Mouse (Mus musculus): ENCODE results near the gene Phactr1. TPM values are rescaled to one million over a fixed set of nuclear protein-coding genes. Genes with fewer than 3 reads are reported as not detected.

Phactr1 gene
- polyA plus RNA-seq, 2 experiments = 3.6 to 6.7 TPM

DNA sequence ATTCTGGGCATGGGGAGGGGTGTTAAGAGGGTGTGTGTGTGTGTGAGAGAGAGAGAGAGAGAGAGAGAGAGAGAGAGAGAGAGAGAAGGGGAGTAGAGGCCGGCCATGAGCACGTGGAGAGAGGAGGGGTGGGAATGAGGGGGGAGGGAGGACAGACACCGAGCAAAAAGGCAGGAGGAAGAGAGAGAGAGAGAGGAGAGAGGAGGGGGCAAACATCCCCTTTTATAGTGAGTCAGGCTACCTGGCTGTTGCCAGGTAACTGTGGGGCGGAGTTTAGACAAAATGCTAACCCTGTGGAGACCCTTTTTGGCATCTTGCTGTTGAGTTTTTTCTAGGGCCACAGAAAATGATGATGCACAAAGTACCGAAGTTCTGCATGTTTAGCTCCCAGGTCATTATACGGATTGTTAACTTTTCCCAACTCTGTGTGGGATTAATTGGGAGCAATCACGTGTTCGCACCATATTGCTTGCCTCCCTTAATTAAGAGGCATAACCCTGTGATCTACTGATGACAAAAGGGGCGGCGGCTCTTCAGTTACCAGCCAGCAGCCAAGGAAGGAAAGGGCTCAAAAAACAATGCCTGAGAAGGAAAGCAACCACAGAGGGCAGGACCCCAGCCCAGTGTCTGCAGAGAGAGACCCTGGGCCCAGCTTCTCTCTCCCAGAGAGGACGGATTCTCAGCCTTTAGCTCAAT, 173.6 kb downstream of the Phactr1 start:
- no peaks in the 10 kb centered on the region for H3K9me3 ChIP-seq (ENCODE audit: control insufficient read depth, low read length)
- TF ChIP-seq POLR2A (IDR thresholded peaks at IDR 0.05; ENCODE audit: borderline replicate concordance, extremely low read depth, insufficient read depth, insufficient read length) = no peak
- H3K4me1 ChIP-seq (ENCODE audit: control insufficient read depth, insufficient read depth, low read length) = no peaks in the 10 kb centered on the region
- WGBS = 23% methylated on average over 11 of the region's 11 CpGs
- DNase-seq (ENCODE audit: low spot score) = no peak
- H3K4me3 ChIP-seq (replicated peaks; ENCODE audit: low read length) = no peak overlapping the region
- no peak overlapping the region for H3K4me2 ChIP-seq (replicated peaks; ENCODE audit: low read depth, low read length, severe bottlenecking)
- no peak overlapping the region for H3K9ac ChIP-seq (ENCODE audit: low read depth, low read length, severe bottlenecking)
- no peak overlapping the region for H3K27ac ChIP-seq (replicated peaks; ENCODE audit: low read depth, low read length)
- no peak for ATAC-seq (ENCODE audit: low FRiP score, low read depth)
- no peaks in the 10 kb centered on the region for H3K36me3 ChIP-seq (ENCODE audit: control insufficient read depth, insufficient read depth, low read length)
- H3K27me3 ChIP-seq (ENCODE audit: control insufficient read depth, insufficient read depth, low read length) = no peaks in the 10 kb centered on the region

GRCm38 (mm10) chr13:42866162-42866941, 185.9 kb downstream of the Phactr1 start:
- Histone ChIP-seq H3K9ac (ENCODE audit: low read depth, low read length, severe bottlenecking) (peak overlapping the region; percentile 55), H3K27ac (replicated peaks; ENCODE audit: low read depth, low read length) (no peak overlapping the region), H3K4me3 (replicated peaks; ENCODE audit: low read length) (peak overlapping the region; percentile 38), H3K4me2 (replicated peaks; ENCODE audit: low read depth, low read length, severe bottlenecking) (peak overlapping the region; percentile 67), H3K4me1 (ENCODE audit: control insufficient read depth, insufficient read depth, low read length) (peaks cover 4% of the 10 kb centered on the region; the same call in 1 of the 2 replicates), H3K9me3 (ENCODE audit: control insufficient read depth, low read length) (no peaks in the 10 kb centered on the region), H3K27me3 (ENCODE audit: control insufficient read depth, insufficient read depth, low read length) (0 out of 2 replicates have a peak, but pooled peaks cover 6% of the 10 kb centered on the region), H3K36me3 (ENCODE audit: control insufficient read depth, insufficient read depth, low read length) (no peaks in the 10 kb centered on the region)
- DNase-seq (ENCODE audit: low spot score) (peak; percentile 40), ATAC-seq (ENCODE audit: low FRiP score, low read depth) (no peak; the same call in 1 of the 2 replicates)
- TF ChIP-seq POLR2A (IDR thresholded peaks at IDR 0.05; ENCODE audit: borderline replicate concordance, extremely low read depth, insufficient read depth, insufficient read length) = no peak
- WGBS = 8% methylated on average over 21 of the region's 21 CpGs

DNA sequence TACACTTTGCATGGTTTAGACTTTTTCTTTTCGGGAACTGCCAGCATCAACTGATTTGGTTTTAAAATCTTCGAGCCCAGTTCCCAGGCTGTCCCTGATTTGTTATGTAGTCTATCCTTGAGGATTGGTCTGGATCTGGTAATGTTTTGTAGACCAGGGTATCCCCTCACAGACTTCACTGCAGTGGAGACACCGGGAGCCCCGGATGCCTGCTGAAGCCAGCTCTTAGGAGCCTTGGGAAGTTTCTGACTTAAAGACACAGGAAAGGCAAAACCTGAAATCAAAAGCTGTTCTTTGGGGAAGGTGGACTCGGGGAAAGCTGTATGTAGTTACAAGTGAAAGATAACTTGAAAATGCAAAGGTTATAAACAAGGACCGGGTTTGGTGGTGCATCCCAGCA, 186.6 kb downstream of the Phactr1 start:
- H3K9me3 ChIP-seq (ENCODE audit: control insufficient read depth, low read length) = no peaks in the 10 kb centered on the region
- 40% methylated on average over 6 of the region's 6 CpGs for WGBS
- no peak overlapping the region for H3K9ac ChIP-seq (ENCODE audit: low read depth, low read length, severe bottlenecking)
- H3K27ac ChIP-seq (replicated peaks; ENCODE audit: low read depth, low read length) = no peak overlapping the region
- 0 out of 2 replicates have a peak, but pooled peaks cover 6% of the 10 kb centered on the region for H3K27me3 ChIP-seq (ENCODE audit: control insufficient read depth, insufficient read depth, low read length)
- H3K4me2 ChIP-seq (replicated peaks; ENCODE audit: low read depth, low read length, severe bottlenecking) = peak overlapping the region; percentile 67
- peaks cover 4% of the 10 kb centered on the region; the same call in 1 of the 2 replicates for H3K4me1 ChIP-seq (ENCODE audit: control insufficient read depth, insufficient read depth, low read length)
- ATAC-seq (ENCODE audit: low FRiP score, low read depth) (no peak), DNase-seq (ENCODE audit: low spot score) (no peak)
- H3K4me3 ChIP-seq (replicated peaks; ENCODE audit: low read length) = peak overlapping the region; percentile 38
- TF ChIP-seq POLR2A (IDR thresholded peaks at IDR 0.05; ENCODE audit: borderline replicate concordance, extremely low read depth, insufficient read depth, insufficient read length) = no peak
- H3K36me3 ChIP-seq (ENCODE audit: control insufficient read depth, insufficient read depth, low read length) = no peaks in the 10 kb centered on the region

DNA sequence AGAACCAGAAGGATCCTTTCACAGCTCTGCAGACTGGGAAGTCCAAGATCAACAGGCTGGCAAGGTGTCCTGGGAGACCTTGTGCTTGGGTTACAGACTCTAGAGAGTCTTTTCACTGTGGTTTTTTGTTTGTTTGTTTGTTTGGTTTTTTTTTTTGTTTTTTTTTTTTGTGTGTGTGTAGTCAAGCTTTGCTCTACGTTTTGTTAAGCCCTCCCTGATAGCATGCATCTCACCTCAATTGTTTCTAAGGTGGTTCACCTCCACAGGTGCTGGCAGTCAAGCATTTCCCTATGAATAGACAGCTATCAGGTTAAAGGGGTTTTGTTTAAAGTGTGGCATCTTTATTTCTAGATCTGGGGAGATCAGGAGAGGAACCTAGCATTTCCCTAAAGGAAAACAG, 191.7 kb downstream of the Phactr1 start:
- H3K4me1 ChIP-seq (ENCODE audit: control insufficient read depth, insufficient read depth, low read length) = no peaks in the 10 kb centered on the region
- TF ChIP-seq POLR2A (IDR thresholded peaks at IDR 0.05; ENCODE audit: borderline replicate concordance, extremely low read depth, insufficient read depth, insufficient read length) = no peak
- DNase-seq (ENCODE audit: low spot score) (no peak), ATAC-seq (ENCODE audit: low FRiP score, low read depth) (no peak)
- 0 out of 2 replicates have a peak, but pooled peaks cover 5% of the 10 kb centered on the region for H3K27me3 ChIP-seq (ENCODE audit: control insufficient read depth, insufficient read depth, low read length)
- H3K4me2 ChIP-seq (replicated peaks; ENCODE audit: low read depth, low read length, severe bottlenecking) = no peak overlapping the region
- no peak overlapping the region for H3K27ac ChIP-seq (replicated peaks; ENCODE audit: low read depth, low read length)
- no peak overlapping the region for H3K9ac ChIP-seq (ENCODE audit: low read depth, low read length, severe bottlenecking)
- H3K36me3 ChIP-seq (ENCODE audit: control insufficient read depth, insufficient read depth, low read length) = no peaks in the 10 kb centered on the region
- no peaks in the 10 kb centered on the region for H3K9me3 ChIP-seq (ENCODE audit: control insufficient read depth, low read length)
- WGBS = 40% methylated on average over 1 of the region's 1 CpGs
- no peak overlapping the region for H3K4me3 ChIP-seq (replicated peaks; ENCODE audit: low read length)

DNA sequence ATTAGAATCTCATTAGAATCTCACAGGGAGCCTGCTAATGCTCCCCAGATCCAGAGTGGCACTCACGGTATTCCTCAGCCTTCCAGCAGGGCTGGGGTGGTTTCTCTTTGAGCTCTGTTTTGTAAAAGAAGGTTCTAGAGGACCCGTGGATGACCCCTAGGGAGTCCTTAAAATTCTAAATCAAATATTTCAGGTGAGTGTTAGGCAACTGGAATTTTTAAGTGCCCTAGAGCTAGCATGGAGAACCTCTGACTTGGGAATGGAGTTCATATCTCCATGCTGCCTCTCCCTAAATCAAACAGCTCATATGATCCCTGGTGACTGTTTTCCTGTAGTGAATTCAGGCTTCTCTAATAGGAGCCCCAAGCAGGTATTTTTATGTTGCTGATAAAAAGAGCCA, 197.9 kb downstream of the Phactr1 start:
- Histone ChIP-seq H3K4me3 (replicated peaks; ENCODE audit: low read length) (no peak overlapping the region), H3K27ac (replicated peaks; ENCODE audit: low read depth, low read length) (no peak overlapping the region), H3K36me3 (ENCODE audit: control insufficient read depth, insufficient read depth, low read length) (no peaks in the 10 kb centered on the region), H3K9ac (ENCODE audit: low read depth, low read length, severe bottlenecking) (no peak overlapping the region), H3K4me2 (replicated peaks; ENCODE audit: low read depth, low read length, severe bottlenecking) (no peak overlapping the region), H3K9me3 (ENCODE audit: control insufficient read depth, low read length) (no peaks in the 10 kb centered on the region), H3K4me1 (ENCODE audit: control insufficient read depth, insufficient read depth, low read length) (no peaks in the 10 kb centered on the region), H3K27me3 (ENCODE audit: control insufficient read depth, insufficient read depth, low read length) (no peaks in the 10 kb centered on the region)
- no peak for DNase-seq (ENCODE audit: low spot score)
- ATAC-seq (ENCODE audit: low FRiP score, low read depth) = no peak
- TF ChIP-seq POLR2A (IDR thresholded peaks at IDR 0.05; ENCODE audit: borderline replicate concordance, extremely low read depth, insufficient read depth, insufficient read length) = no peak
- WGBS = 30% methylated on average over 2 of the region's 2 CpGs
